Mouse (Mus musculus): Measurements from ENCODE around the gene Akip1. TPM values are rescaled to one million over a fixed set of nuclear protein-coding genes. Genes with fewer than 3 reads are reported as not detected.

The Akip1 gene
- total RNA-seq, 2 experiments from 2014 or later: 36.8 to 38.5 TPM

DNA sequence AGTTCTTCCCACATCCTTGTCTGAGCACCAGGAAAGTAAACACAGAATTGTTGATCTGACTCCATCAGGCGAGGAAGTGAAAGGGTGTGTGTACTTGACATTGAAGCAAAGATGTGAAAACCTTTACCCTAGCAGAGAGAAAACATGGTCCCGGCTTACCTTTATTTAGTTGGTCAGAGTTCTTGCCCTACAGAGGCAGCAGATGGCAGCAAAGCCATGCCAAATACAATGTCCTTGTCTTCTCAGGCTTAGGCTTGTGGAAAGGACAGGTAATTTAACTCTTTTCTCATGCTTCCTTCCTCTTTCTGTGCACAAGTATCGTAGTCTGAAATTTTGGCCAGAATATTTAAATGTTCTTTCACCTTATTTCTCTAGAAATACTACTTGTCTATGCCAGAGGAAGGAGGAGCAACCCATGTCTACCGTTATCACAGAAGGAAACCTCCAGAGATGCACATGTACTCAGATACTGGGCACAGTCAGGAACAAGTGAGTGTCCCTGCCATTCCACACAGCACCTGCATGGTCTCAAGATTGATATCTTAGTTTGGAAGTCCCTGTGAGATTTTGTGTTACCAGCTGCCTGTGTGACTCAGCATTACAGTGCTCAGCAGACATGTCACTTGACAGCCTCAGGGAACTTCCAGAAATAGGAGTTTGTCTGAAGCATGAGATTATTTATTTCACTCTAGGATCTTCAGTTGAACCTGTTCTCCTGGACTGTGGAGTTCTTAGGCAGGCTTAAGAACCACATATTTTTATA is 3.7 kb downstream of the Akip1 start:
- peak; percentile 60 for DNase-seq

DNA sequence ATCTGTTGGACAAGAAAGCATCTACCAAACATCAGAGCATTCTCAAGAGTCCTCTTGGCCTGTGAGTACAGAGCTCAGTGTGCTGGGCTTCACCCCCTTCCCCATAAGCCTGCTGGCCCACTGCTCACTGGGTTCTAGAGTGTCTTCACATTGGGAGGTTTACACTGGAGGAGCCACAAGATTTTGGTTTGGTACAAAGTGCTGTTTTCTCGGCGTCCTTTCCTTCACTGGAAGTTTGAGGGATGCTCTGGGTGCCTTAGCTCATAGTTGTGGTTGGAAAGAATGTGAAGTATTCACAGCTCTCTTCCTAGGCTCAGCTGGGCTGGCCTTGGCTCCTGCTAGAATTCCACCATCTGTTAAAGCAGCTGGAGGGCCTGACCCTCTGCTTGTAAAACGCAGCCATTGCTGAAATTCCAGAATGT is 5.5 kb downstream of the Akip1 start:
- DNase-seq: no peak

DNA sequence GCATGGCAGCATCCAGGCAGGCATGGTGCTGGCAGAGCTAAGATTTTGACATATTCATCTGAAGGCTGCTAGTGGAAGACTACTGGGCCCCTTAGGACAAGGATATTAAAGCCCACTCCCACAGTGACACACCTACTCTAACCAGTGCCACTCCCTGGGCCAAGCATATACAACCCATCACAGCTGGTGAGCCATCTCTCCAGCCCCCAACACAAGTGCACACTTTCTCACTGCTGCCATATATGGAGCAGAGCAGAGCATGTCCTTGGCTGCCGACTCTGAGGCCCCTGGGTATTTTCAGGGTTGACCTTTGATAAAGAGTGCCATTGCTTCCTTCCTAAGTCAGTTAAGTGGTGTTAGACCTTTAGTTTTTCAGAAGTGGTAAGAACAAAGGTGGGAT is 6.6 kb downstream of the Akip1 start:
- no peak for DNase-seq

DNA sequence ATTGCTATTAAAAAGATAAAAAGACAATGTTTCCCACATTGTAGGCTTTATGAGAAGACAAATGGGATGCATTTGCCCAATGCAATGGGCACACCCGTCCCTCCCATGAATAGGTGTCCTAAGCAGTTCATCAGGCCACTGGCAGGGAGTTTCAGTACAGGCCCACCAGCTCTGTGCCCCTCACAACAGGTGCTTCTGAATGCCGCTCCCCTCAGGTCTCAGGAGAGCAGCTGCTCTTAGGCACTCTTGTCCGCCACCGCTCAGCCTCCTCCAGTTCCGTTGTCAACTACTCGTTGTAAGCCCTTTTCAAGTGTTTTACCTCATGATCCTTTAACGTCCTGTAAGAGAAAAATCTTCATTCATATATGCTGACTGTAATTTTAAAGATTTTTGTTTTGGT is 8.7 kb downstream of the Akip1 start:
- DNase-seq: no peak

DNA sequence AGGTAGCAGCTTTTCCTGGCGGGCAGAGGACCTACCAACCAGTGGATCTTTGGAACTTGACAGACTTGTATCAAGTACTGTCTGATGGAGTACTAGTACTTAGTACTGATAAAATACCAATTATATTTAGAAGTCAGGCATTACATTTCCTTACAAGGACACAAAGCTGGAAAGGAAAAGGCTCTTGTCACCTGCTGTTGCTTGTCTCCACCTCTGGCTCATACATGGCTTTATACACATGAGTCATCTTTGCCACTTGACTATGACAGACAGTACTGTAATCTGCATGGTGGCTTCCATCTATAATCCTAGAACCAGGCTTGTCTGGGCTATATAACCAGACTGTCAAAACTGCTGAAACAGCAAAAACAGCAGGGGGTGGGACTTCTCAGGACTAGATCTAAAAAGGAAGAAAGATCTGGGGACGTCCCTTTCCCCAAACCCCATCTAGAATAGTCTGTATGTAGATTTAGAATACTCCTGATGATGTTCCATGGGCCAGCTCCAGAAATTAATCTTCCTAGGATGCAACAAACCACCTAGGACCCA is 10.0 kb downstream of the Akip1 start:
- no peak for DNase-seq

DNA sequence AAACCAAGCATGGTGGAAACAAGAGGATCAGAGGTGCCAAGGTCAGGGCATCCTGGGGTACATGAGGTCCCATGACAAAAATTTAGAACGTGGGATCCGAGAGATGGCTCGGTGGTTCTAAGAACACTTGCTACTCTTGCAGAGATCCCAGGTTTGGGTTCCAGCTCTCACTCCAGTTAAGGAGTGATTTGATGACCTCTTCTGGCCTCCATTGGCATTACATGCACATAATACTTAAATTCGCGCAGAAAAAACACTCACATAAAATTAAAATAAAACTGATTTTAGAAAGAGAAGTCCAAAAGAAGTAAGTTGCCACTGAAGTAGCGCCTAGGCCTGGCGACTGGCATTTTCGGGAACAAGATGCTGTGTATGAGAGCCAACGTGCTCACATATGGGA is 15.8 kb downstream of the Akip1 start:
- DNase-seq: peak; percentile 61

DNA sequence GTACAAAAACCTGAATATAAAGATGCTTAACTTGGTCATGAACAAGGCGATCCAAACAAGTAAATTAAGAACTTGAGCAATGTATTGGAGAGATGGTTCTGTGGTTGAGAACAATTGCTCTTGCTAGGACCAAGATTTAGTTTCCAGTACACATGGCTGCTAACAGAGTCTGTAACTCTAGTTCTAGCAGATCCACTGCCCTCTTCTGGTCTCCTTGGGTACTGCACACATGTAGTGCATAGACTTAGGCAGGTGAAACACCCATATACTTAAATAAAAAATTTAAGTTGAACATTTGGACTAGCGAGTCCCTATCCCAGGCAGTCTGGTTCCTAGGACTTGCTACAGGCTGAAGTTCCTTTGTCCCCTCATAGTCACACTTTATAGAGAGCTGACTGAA is 19.1 kb downstream of the Akip1 start:
- DNase-seq: no peak

DNA sequence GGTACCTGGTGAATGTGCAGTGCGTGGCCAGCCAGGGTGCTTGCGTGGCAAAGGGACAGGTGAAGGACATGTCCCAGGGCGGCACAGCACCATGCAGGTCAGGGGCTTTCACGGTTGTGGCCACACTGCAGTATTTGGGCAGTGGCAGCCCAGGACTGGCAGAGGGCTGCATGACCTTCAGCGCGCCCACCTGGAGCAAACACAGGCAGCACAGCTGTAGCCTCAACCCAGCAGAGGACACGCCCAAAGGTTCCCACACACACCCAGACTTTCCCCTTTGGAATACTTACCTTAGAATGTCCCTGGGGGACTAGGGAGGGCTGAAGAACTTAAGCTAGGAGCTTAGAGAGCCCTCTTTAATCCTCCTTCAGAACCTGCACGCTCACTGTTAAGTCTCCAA is 19.6 kb downstream of the Akip1 start:
- no peak for DNase-seq

DNA sequence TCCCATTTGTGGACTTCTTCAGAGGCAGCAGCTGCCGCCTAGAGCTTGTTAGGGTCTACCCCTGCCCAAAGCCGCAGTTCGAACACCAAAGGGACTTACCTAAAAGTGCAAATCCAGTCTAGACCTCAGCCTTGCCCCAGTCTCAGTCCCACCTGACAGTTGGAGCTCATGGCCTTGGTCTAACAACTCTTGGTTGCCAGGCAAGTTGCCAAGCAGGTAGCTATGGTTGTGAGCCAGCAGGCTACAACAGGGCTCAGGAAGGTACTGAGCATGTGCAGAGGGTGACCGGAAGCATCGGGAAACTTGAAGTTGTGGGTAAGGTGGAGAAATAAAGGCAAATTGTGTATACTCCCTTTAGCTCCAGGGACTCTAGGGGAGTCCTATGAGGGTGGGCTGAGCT is 20.2 kb downstream of the Akip1 start, which contains the start of gene BC051019:
Gene BC051019, minus strand, starts transcription at position 154 of the 400 bp plus-strand sequence.
- no peak for DNase-seq

DNA sequence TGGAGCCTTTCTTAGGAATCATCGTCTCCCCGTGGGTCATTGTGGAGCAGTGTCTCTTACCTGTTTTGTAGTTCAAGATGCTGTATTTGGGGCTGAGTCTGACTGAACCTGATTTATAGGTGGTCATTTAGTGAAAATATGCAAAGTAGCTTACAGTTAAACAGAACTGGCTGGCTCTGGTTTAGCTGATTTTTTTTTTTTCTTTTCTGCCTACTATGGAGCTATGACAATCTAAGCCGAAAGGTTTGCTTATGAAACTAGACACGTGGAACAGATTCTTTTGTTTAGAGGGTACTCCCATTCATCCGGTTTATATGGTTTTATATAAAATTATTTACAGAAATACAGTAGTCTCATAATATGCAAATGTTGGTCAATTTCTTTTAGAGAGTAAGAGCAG is 28.1 kb downstream of the Akip1 start, which contains the start of gene Ascl3:
Gene Ascl3, minus strand, starts transcription at position 101 of the 400 bp plus-strand sequence.
- no peak for DNase-seq

DNA sequence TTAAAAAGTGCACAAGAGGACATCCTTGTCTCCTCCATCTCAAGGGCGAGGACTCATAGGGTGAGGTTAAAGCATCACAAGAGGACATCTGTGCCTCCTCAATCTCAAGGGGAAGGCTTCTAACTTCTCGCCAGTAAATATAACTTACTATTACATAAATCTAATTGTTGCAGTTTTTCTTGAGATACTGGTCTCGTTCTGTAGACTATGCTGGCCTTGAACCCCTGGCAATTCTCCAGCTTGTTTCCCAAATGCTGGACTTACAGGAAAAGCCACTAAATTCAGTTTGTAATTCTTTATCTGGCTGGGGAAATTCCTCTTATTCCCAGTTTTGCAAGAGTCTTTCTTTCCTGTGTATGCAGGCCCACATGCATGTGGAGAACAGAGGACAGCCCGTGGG is 31.3 kb downstream of the Akip1 start:
- peak; percentile 47 for DNase-seq

DNA sequence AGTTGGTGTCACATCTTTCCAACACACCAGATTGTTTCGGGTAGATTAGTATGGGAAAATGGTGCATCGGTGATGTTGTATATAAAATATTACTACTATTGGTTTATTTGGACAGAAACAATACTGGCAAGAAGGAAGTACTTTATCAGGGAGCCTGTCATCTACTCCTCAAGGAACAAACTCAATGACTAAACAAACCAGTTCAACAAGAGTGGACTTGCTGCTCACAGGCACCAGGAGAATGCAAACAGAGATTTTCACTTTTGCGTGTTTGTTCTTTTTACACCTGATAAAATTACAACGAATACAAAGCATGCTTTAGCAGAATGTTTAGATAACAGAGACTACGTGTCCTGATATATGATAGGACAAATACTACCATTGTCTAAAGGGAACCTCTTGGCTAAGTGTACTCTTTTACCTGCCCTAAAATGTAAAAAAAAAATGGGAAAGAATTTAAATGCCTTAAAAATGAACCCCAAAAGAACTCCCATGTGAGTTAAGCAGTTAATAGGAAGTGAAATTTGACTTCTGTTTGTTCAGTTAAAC is 36.4 kb downstream of the Akip1 start:
- no peak for DNase-seq

DNA sequence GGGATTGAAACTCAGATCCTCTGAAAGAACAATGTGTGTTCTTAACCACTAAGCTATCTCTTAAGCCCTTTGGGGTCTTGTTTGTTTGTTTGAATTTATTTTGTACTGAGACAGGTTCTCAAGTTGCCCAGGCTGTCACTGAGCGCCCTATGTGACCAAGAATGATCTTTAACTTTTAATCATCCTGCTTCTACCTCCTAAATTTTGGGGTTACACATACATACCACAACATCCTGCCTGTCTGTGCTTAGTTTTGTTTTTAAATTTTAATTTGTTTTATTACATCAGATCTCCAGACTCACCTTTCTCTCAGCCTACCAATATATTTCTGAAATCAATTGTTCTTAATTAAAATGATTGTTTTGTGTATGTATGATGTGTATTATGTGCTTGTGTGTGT is 37.6 kb downstream of the Akip1 start:
- no peak for DNase-seq

DNA sequence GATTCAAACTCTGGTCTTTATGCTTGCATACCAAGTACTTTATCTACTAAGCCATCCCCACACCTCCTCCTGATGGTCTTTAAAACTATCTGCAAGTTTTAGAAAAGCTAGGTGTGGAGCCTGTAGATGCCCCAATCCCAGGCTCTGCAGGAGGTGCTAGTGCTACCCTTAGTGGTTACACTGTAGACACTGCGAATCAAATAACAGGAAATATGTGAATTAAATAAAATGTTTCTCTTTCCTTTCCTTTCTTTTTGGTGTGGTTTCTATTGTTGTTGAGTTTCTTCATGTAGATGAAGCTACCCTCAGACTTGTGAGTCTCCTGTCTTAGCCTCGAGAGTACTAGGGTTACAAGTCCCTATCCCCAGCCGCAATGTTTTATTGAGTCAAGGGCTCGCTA is 38.2 kb downstream of the Akip1 start:
- no peak for DNase-seq

DNA sequence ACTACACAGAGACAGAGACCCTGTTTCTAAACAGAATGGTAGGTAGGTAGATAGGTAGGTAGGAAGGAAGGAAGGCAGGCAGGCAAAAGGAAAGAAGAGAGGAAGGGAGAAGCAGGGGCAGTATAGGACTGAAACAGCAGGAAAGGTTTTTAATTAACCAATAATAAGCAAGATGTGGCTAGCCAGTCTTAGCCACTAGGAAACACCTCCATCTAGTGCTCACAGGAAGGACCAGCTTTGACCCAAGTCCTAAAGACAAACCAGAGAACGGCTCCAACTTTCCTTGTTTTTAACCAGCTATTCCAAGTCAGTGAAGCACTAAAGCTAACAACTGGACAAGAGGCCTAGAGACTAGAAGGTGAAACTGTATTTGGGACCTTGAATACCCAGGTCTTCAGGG is 44.3 kb downstream of the Akip1 start:
- no peak for DNase-seq

DNA sequence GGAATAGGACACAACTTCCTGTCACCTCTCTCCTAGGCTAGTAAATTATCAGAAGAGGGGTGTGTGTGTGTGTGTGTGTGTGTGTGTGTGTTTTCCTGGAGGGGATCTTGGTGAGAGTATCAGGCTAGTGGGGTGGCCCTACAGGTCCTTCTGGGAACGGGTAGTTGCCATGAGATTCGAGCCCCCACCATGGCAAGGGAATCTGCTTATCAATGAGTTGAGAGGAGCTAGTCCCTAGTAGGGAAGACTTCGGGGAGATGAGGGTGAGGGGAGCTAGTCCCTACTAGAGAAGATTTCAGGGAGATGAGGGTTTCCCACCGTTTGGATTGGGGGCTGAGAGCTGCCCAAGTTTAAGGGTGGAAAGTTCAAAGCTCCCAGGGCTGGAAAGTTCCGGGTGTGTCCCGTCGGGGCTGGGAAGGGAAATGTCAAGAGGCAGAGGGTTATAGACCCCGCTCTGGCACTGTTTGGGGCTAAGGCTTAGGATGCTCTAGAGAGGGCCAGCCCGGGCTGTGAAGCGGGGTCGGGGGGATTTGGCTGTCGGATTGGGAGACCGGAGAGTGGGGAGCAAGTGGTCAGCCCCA is 48.0 kb downstream of the Akip1 start:
- peak; percentile 9 for DNase-seq

DNA sequence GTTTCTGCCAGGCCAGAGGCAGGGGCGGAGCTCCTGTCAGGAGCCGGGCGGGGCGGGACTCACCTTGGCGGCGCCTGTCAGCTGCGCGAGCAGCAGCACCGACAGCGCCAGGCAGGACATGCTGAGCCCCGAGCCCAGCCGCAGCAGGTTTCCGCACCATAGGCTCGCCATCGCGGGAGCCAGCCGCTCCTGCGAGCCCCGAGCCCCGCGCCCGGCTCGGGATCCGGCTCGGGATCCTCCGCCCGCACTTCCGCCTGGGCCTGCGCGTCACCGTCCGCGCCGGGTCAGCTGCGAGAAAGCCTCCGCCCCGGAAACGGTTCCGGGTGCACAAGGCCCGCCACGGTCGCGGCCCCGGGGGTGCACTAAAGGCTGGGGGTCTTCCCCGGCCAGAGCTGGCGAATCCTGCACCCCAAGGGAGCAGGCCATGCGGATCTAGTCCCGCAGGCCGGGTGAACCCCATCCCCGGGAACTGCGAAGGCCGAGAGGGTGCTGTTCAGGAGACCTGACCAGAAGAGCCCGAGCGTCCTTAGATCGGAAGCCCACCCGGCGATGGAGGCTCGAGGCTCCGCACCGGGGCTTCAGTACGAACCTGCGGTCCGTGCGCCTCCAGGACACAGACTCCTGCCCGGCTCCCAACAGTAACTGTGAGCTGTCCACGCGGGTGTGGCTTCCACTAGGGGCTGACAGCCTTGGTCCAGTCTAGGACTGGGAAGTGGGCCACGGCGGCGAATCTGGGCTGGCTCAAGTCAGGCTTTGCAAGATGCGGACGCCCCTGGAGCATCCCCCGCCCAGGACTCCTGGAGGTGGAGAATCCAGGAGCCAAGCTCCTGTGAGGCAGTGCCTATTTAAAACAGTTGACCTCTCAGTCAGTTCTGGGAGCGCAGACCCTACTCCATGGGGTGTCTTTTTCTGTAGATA is 48.8 kb downstream of the Akip1 start, which contains the start of gene Tmem9b:
Gene Tmem9b, minus strand, starts transcription at position 868 of the 918 bp plus-strand sequence.
- peak; percentile 91 for DNase-seq

DNA sequence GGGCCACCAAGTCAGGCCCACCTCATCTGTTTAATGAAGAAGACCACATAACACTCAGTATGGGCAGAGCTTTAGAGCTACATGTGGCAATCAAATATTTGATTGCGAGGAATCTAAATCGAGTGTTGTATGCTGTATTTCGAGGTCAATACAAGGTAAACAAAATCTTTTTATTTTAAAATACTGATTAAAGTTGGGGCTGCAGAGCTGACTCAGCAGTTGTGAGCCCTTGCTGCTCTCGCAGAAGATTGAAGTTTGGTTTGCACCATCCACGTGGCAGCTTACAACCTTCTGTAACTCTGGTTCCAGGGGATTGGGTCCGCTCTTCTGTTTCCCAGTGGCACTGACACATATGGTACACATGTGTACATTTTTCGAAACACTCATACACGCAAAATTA is 50.5 kb downstream of the Akip1 start:
- no peak for DNase-seq

DNA sequence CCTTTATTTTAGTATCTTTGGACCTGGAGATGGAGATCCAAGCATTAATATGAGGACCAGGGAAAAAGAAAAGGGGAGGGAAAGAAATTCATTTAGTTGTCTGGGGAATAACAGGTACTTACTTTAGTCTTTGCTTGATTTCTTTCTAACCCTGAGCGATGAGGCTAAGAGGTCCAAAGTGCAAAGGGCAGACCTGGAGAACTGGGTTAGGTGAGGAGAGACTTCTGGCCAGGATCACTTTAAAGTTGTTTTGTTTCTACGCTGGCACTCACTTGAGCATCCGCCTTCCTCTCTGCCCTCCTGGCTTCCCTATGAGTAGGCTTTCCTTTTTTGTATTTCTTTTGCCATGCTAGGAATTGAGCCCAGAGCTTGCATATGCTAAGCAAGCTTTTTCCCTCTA is 52.8 kb downstream of the Akip1 start:
- DNase-seq: no peak

Measured in adrenal gland, postnatal 10 days (tissue).